Mouse (Mus musculus): ENCODE measurements at regions not wholly inside any gene's neighbourhood (a gene's known extent, or its start where the extent isn't known, plus 50 kb on each side); places are given as distances from the start of the nearest gene placed in this dataset.
"Not testable (repeated sequence)": the region's sequence is repeated elsewhere in the genome, so short reads cannot be mapped to it uniquely, and the experiment has no call there.

DNA sequence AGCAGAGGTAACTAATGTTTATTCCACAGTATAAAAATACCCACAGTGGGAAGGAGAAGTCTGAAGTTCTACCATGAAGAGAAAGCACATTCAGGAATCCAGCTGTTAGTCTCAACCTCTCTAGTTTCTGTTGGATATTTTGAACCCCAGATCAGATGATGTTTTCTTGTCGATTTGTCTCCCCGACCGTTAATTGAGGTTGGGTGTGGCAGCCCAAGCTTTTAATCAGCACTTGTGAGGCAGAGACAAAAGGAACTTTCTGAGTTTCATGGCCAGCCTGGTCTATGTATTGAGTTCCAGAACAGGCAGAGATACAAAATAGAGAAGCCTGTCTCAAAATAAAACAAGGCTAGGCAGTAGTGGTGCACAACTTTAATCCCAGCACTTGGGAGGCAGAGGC is 129.5 kb downstream of the Tomm20 start:
- H3K4me1 ChIP-seq, result 0 out of 2 replicates have a peak, but pooled peaks cover 2% of the 10 kb centered on the region
- no peak for ATAC-seq (ENCODE audit: extremely low read depth, insufficient number of reproducible peaks, low FRiP score, low TSS enrichment)
- no peak overlapping the region for H3K4me2 ChIP-seq
- peaks cover 12% of the 10 kb centered on the region; the same call in 1 of the 2 replicates for H3K9me3 ChIP-seq
- H3K27ac ChIP-seq (replicated peaks), result no peak overlapping the region
- no peak overlapping the region for H3K9ac ChIP-seq
- no peaks in the 10 kb centered on the region for H3K27me3 ChIP-seq (replicated peaks)
- no peak overlapping the region for H3K4me3 ChIP-seq
- 68% methylated on average over 3 of the region's 3 CpGs for WGBS
- H3K36me3 ChIP-seq, result 0 out of 2 replicates have a peak, but pooled peaks cover 3% of the 10 kb centered on the region

- 51% methylated on average over 4 of the region's 4 CpGs for WGBS
- Histone ChIP-seq H3K4me3 (no peak overlapping the region), H3K27ac (replicated peaks) (no peak overlapping the region), H3K9ac (no peak overlapping the region), H3K27me3 (replicated peaks) (no peaks in the 10 kb centered on the region), H3K9me3 (peaks cover 12% of the 10 kb centered on the region; the same call in 1 of the 2 replicates), H3K4me1 (0 out of 2 replicates have a peak, but pooled peaks cover 2% of the 10 kb centered on the region), H3K4me2 (no peak overlapping the region), H3K36me3 (0 out of 2 replicates have a peak, but pooled peaks cover 3% of the 10 kb centered on the region)
- ATAC-seq (ENCODE audit: extremely low read depth, insufficient number of reproducible peaks, low FRiP score, low TSS enrichment), result no peak
Measured at GRCm38 (mm10) chr8:126814427-126814826, 131.2 kb downstream of the Tomm20 start.

GRCm38 (mm10) chr8:126813621-126814020 is 132.0 kb downstream of the Tomm20 start:
- WGBS, result 74% methylated on average over 4 of the region's 4 CpGs
- H3K36me3 ChIP-seq, result 0 out of 2 replicates have a peak, but pooled peaks cover 3% of the 10 kb centered on the region
- no peaks in the 10 kb centered on the region for H3K27me3 ChIP-seq (replicated peaks)
- H3K9me3 ChIP-seq, result peaks cover 12% of the 10 kb centered on the region; the same call in 1 of the 2 replicates
- 0 out of 2 replicates have a peak, but pooled peaks cover 2% of the 10 kb centered on the region for H3K4me1 ChIP-seq
- no peak overlapping the region for H3K27ac ChIP-seq (replicated peaks)
- H3K4me2 ChIP-seq, result no peak overlapping the region
- no peak overlapping the region for H3K9ac ChIP-seq
- ATAC-seq (ENCODE audit: extremely low read depth, insufficient number of reproducible peaks, low FRiP score, low TSS enrichment), result no peak
- no peak overlapping the region for H3K4me3 ChIP-seq

- ATAC-seq (ENCODE audit: extremely low read depth, insufficient number of reproducible peaks, low FRiP score, low TSS enrichment), result no peak
- WGBS, result 87% methylated on average over 5 of the region's 5 CpGs
- H3K9ac ChIP-seq, result no peak overlapping the region
Measured at GRCm38 (mm10) chr8:126812777-126813176, 132.9 kb downstream of the Tomm20 start.

DNA sequence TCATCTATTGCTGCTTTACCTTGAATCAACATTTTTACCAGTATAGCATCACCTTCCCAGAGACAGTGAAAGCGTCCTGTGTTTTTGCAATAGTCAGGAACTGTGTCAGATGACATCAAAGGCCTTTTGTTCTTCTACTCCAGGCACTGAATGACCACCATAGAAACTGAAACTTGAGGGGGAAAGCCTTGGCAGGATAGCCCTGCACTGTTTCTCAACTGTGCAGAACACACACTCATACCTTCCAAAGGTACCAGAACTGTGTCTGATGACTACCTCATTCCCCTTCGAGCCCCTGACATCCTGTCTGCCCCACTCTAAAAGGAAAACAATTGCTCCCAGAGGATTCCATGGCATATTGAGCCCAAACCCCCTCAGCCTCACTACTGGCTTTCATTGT is 134.3 kb downstream of the Tomm20 start:
- 53% methylated on average over 2 of the region's 2 CpGs for WGBS

More at GRCm38 (mm10) chr8:126812777-126813176, 132.9 kb downstream of the Tomm20 start:
- Histone ChIP-seq H3K36me3 (0 out of 2 replicates have a peak, but pooled peaks cover 3% of the 10 kb centered on the region), H3K4me1 (peaks cover 3% of the 10 kb centered on the region), H3K27ac (replicated peaks) (no peak overlapping the region), H3K9me3 (peaks cover 12% of the 10 kb centered on the region; the same call in 1 of the 2 replicates), H3K4me3 (no peak overlapping the region), H3K27me3 (replicated peaks) (no peaks in the 10 kb centered on the region), H3K4me2 (no peak overlapping the region)

DNA sequence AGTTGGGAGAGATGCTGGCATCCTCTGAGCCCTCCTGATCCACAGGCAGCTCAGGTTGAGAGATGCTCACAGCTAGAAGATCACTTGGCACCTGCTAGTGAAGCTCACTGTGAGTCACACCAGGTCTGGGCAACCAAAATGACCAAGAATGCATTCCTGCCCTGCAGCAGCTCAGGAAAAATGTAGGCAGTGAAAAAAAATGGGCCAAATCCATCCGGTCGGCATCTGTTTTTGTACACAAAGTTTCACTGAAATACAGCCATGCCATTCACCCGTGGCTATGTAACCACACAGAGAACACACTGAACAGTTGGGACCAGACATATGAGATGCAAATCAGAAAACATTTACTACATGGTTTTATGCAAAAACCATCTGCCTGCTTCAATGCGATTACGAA is 135.1 kb downstream of the Tomm20 start:
- no peak overlapping the region for H3K4me2 ChIP-seq
- 86% methylated on average over 5 of the region's 5 CpGs for WGBS
- no peak for ATAC-seq (ENCODE audit: extremely low read depth, insufficient number of reproducible peaks, low FRiP score, low TSS enrichment)

More for the DNA sequence above, 134.3 kb downstream of the Tomm20 start:
- Histone ChIP-seq H3K4me1 (peaks cover 17% of the 10 kb centered on the region), H3K9me3 (peaks cover 12% of the 10 kb centered on the region; the same call in 1 of the 2 replicates)
- not testable (repeated sequence) for H3K4me3 ChIP-seq; H3K27me3 ChIP-seq (replicated peaks); H3K4me2 ChIP-seq; H3K9ac ChIP-seq; H3K27ac ChIP-seq (replicated peaks); ATAC-seq (ENCODE audit: extremely low read depth, insufficient number of reproducible peaks, low FRiP score, low TSS enrichment); H3K36me3 ChIP-seq

GRCm38 (mm10) chr8:126809321-126809720 is 136.3 kb downstream of the Tomm20 start:
- WGBS, result 73% methylated on average over 1 of the region's 1 CpGs
- no peak for ATAC-seq (ENCODE audit: extremely low read depth, insufficient number of reproducible peaks, low FRiP score, low TSS enrichment)

More for the DNA sequence above, 135.1 kb downstream of the Tomm20 start:
- no peaks in the 10 kb centered on the region for H3K27me3 ChIP-seq (replicated peaks)
- H3K9me3 ChIP-seq, result peaks cover 12% of the 10 kb centered on the region; the same call in 1 of the 2 replicates
- H3K27ac ChIP-seq (replicated peaks), result no peak overlapping the region
- no peak overlapping the region for H3K4me3 ChIP-seq
- no peak overlapping the region for H3K9ac ChIP-seq
- H3K36me3 ChIP-seq, result 0 out of 2 replicates have a peak, but pooled peaks cover 3% of the 10 kb centered on the region
- H3K4me1 ChIP-seq, result peaks cover 24% of the 10 kb centered on the region

GRCm38 (mm10) chr8:126808496-126808895 is 137.1 kb downstream of the Tomm20 start:
- Histone ChIP-seq H3K9me3 (peaks cover 10% of the 10 kb centered on the region; the same call in 1 of the 2 replicates), H3K27me3 (replicated peaks) (no peaks in the 10 kb centered on the region), H3K9ac (no peak overlapping the region), H3K4me3 (no peak overlapping the region), H3K36me3 (0 out of 2 replicates have a peak, but pooled peaks cover 3% of the 10 kb centered on the region), H3K4me1 (peaks cover 37% of the 10 kb centered on the region), H3K4me2 (no peak overlapping the region), H3K27ac (replicated peaks) (no peak overlapping the region)
- 86% methylated on average over 4 of the region's 4 CpGs for WGBS
- no peak for ATAC-seq (ENCODE audit: extremely low read depth, insufficient number of reproducible peaks, low FRiP score, low TSS enrichment)

More at GRCm38 (mm10) chr8:126809321-126809720, 136.3 kb downstream of the Tomm20 start:
- Histone ChIP-seq H3K4me2 (no peak overlapping the region), H3K4me1 (peaks cover 32% of the 10 kb centered on the region), H3K9me3 (peaks cover 12% of the 10 kb centered on the region; the same call in 1 of the 2 replicates), H3K36me3 (0 out of 2 replicates have a peak, but pooled peaks cover 3% of the 10 kb centered on the region), H3K27me3 (replicated peaks) (no peaks in the 10 kb centered on the region), H3K27ac (replicated peaks) (no peak overlapping the region), H3K4me3 (no peak overlapping the region), H3K9ac (no peak overlapping the region)

DNA sequence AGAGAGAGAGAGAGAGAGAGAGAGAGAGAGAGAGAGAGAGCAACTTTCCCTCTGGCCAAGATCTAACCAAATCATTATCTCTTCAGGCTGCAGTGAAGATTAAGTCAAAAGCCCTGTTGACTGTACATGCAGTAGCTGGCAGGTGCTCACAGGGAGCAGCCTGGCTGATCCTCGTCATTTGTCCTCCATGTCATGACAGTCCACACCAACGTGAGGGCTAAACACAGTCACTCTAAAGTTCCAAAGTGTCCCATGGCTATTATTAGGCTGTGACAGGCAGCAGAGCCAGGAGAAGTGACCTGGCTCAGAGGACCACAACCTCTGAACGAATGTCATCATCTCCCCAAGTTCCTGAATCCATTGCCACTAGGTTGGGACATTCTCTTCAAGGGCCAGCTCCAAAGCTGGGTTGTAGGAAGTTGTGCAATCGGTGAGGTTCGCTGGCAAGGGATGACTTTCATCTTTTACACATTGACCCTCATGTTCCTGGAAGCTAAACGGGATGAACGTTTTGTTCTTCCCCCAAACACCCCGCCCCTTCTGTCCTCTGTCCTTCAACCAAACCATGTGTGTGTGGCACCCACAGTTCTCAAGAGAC is 138.4 kb downstream of the Tomm20 start:
- peak overlapping the region; percentile 73 for H3K27ac ChIP-seq (replicated peaks)
- no peak overlapping the region for H3K4me3 ChIP-seq
- H3K27me3 ChIP-seq (replicated peaks), result no peaks in the 10 kb centered on the region
- no peak overlapping the region for H3K4me2 ChIP-seq
- no peak for ATAC-seq (ENCODE audit: extremely low read depth, insufficient number of reproducible peaks, low FRiP score, low TSS enrichment)
- no peak overlapping the region for H3K9ac ChIP-seq
- no peaks in the 10 kb centered on the region for H3K36me3 ChIP-seq
- H3K4me1 ChIP-seq, result peaks cover 37% of the 10 kb centered on the region
- WGBS, result 56% methylated on average over 8 of the region's 8 CpGs
- no peaks in the 10 kb centered on the region for H3K9me3 ChIP-seq

GRCm38 (mm10) chr8:126806591-126806990 is 139.1 kb downstream of the Tomm20 start:
- no peak overlapping the region for H3K4me2 ChIP-seq
- peak overlapping the region; percentile 73 for H3K27ac ChIP-seq (replicated peaks)
- 74% methylated on average over 2 of the region's 2 CpGs for whole genome bisulfite sequencing
- no peak for ATAC-seq (ENCODE audit: extremely low read depth, insufficient number of reproducible peaks, low FRiP score, low TSS enrichment)
- no peaks in the 10 kb centered on the region for H3K36me3 ChIP-seq
- no peaks in the 10 kb centered on the region for H3K27me3 ChIP-seq (replicated peaks)
- H3K9me3 ChIP-seq, result no peaks in the 10 kb centered on the region
- H3K4me3 ChIP-seq, result no peak overlapping the region
- peaks cover 37% of the 10 kb centered on the region for H3K4me1 ChIP-seq
- H3K9ac ChIP-seq, result no peak overlapping the region

GRCm38 (mm10) chr8:126806181-126806560 is 139.5 kb downstream of the Tomm20 start:
- Histone ChIP-seq H3K36me3 (no peaks in the 10 kb centered on the region), H3K9ac (no peak overlapping the region), H3K27ac (replicated peaks) (peak overlapping the region; percentile 73), H3K4me1 (peaks cover 37% of the 10 kb centered on the region), H3K4me3 (no peak overlapping the region), H3K4me2 (no peak overlapping the region), H3K9me3 (no peaks in the 10 kb centered on the region), H3K27me3 (replicated peaks) (no peaks in the 10 kb centered on the region)
- ATAC-seq (ENCODE audit: extremely low read depth, insufficient number of reproducible peaks, low FRiP score, low TSS enrichment), result no peak
- WGBS, result 65% methylated on average over 3 of the region's 3 CpGs
